Mouse (Mus musculus): ENCODE results near the gene Bola3. TPM values are rescaled to one million over a fixed set of nuclear protein-coding genes. Genes with fewer than 3 reads are reported as not detected.
A peak's percentile ranks its signal among the peaks of the same experiment; 100 is the strongest.

Bola3 gene
- polyA plus RNA-seq, 1 experiment = 13.6 TPM

- Histone ChIP-seq H3K27ac (ENCODE audit: control insufficient read depth, insufficient read depth, low read length) (no peak overlapping the region), H3K4me3 (ENCODE audit: control insufficient read depth, insufficient read depth, low read length) (no peak overlapping the region), H3K27me3 (ENCODE audit: control insufficient read depth, insufficient read depth, low read length) (no peaks in the 10 kb centered on the region), H3K4me1 (replicated peaks; ENCODE audit: control insufficient read depth, insufficient read depth, low read length) (peaks cover 12% of the 10 kb centered on the region), H3K36me3 (ENCODE audit: control insufficient read depth, insufficient read depth, low read length) (peaks cover 9% of the 10 kb centered on the region; the same call in 1 of the 2 replicates)
- 50% methylated on average over 7 of the region's 7 CpGs for WGBS
- TF ChIP-seq CTCF (IDR thresholded peaks at IDR 0.05; ENCODE audit: borderline replicate concordance, control insufficient read depth, extremely low read depth, insufficient read depth, low read length, poor library complexity) (no peak), POLR2A (IDR thresholded peaks at IDR 0.05; ENCODE audit: control insufficient read depth, extremely low read depth, insufficient read depth, low read length, poor library complexity) (no peak)
- no peak for DNase-seq
These were observed 36.9 kb upstream of the Bola3 start for GRCm38 (mm10) chr6:83312021-83312420.

- H3K36me3 ChIP-seq (ENCODE audit: control insufficient read depth, insufficient read depth, low read length) = peaks cover 9% of the 10 kb centered on the region; the same call in 1 of the 2 replicates
- H3K27ac ChIP-seq (ENCODE audit: control insufficient read depth, insufficient read depth, low read length) = no peak overlapping the region
- 26% methylated on average over 8 of the region's 8 CpGs for WGBS
- H3K27me3 ChIP-seq (ENCODE audit: control insufficient read depth, insufficient read depth, low read length) = no peaks in the 10 kb centered on the region
- no peak for TF ChIP-seq CTCF (IDR thresholded peaks at IDR 0.05; ENCODE audit: borderline replicate concordance, control insufficient read depth, extremely low read depth, insufficient read depth, low read length, poor library complexity)
- TF ChIP-seq POLR2A (IDR thresholded peaks at IDR 0.05; ENCODE audit: control insufficient read depth, extremely low read depth, insufficient read depth, low read length, poor library complexity) = no peak
- H3K4me1 ChIP-seq (replicated peaks; ENCODE audit: control insufficient read depth, insufficient read depth, low read length) = peaks cover 12% of the 10 kb centered on the region
- no peak overlapping the region for H3K4me3 ChIP-seq (ENCODE audit: control insufficient read depth, insufficient read depth, low read length)
- DNase-seq = no peak
These were observed 36.4 kb upstream of the Bola3 start for GRCm38 (mm10) chr6:83312514-83312913.

- no peak for TF ChIP-seq POLR2A (IDR thresholded peaks at IDR 0.05; ENCODE audit: control insufficient read depth, extremely low read depth, insufficient read depth, low read length, poor library complexity)
- no peak for TF ChIP-seq CTCF (IDR thresholded peaks at IDR 0.05; ENCODE audit: borderline replicate concordance, control insufficient read depth, extremely low read depth, insufficient read depth, low read length, poor library complexity)
These were observed 33.7 kb upstream of the Bola3 start for GRCm38 (mm10) chr6:83315293-83315692.

GRCm38 (mm10) chr6:83316022-83316421 is 32.9 kb upstream of the Bola3 start:
- no peaks in the 10 kb centered on the region for H3K36me3 ChIP-seq (ENCODE audit: control insufficient read depth, insufficient read depth, low read length)
- H3K4me3 ChIP-seq (ENCODE audit: control insufficient read depth, insufficient read depth, low read length) = no peak overlapping the region
- H3K27ac ChIP-seq (ENCODE audit: control insufficient read depth, insufficient read depth, low read length) = no peak overlapping the region
- TF ChIP-seq CTCF (IDR thresholded peaks at IDR 0.05; ENCODE audit: borderline replicate concordance, control insufficient read depth, extremely low read depth, insufficient read depth, low read length, poor library complexity) (no peak), POLR2A (IDR thresholded peaks at IDR 0.05; ENCODE audit: control insufficient read depth, extremely low read depth, insufficient read depth, low read length, poor library complexity) (no peak)
- 33% methylated on average over 10 of the region's 10 CpGs for WGBS
- DNase-seq = no peak
- H3K27me3 ChIP-seq (ENCODE audit: control insufficient read depth, insufficient read depth, low read length) = no peaks in the 10 kb centered on the region
- H3K4me1 ChIP-seq (replicated peaks; ENCODE audit: control insufficient read depth, insufficient read depth, low read length) = peaks cover 12% of the 10 kb centered on the region

More at GRCm38 (mm10) chr6:83315293-83315692, 33.7 kb upstream of the Bola3 start:
- H3K36me3 ChIP-seq (ENCODE audit: control insufficient read depth, insufficient read depth, low read length) = peaks cover 3% of the 10 kb centered on the region; the same call in 1 of the 2 replicates
- no peaks in the 10 kb centered on the region for H3K27me3 ChIP-seq (ENCODE audit: control insufficient read depth, insufficient read depth, low read length)
- DNase-seq = no peak
- H3K4me1 ChIP-seq (replicated peaks; ENCODE audit: control insufficient read depth, insufficient read depth, low read length) = peaks cover 12% of the 10 kb centered on the region
- no peak overlapping the region for H3K4me3 ChIP-seq (ENCODE audit: control insufficient read depth, insufficient read depth, low read length)
- no peak overlapping the region for H3K27ac ChIP-seq (ENCODE audit: control insufficient read depth, insufficient read depth, low read length)

- TF ChIP-seq CTCF (IDR thresholded peaks at IDR 0.05; ENCODE audit: borderline replicate concordance, control insufficient read depth, extremely low read depth, insufficient read depth, low read length, poor library complexity) (peak; percentile 91; the same call in 1 of the 2 replicates), POLR2A (IDR thresholded peaks at IDR 0.05; ENCODE audit: control insufficient read depth, extremely low read depth, insufficient read depth, low read length, poor library complexity) (peak; percentile 48)
- H3K27me3 ChIP-seq (ENCODE audit: control insufficient read depth, insufficient read depth, low read length) = no peaks in the 10 kb centered on the region
- H3K4me1 ChIP-seq (replicated peaks; ENCODE audit: control insufficient read depth, insufficient read depth, low read length) = peaks cover 10% of the 10 kb centered on the region
- peak; percentile 95 for DNase-seq
- no peaks in the 10 kb centered on the region for H3K36me3 ChIP-seq (ENCODE audit: control insufficient read depth, insufficient read depth, low read length)
- under 1% methylated on average over 52 of the region's 52 CpGs for WGBS
- peak overlapping the region; percentile 100 for H3K4me3 ChIP-seq (ENCODE audit: control insufficient read depth, insufficient read depth, low read length)
- H3K27ac ChIP-seq (ENCODE audit: control insufficient read depth, insufficient read depth, low read length) = no peak overlapping the region
These were observed 31.7 kb upstream of the Bola3 start for GRCm38 (mm10) chr6:83317108-83317741.

GRCm38 (mm10) chr6:83321927-83322326 is 27.0 kb upstream of the Bola3 start:
- TF ChIP-seq POLR2A (IDR thresholded peaks at IDR 0.05; ENCODE audit: control insufficient read depth, extremely low read depth, insufficient read depth, low read length, poor library complexity) = no peak
- no peak for TF ChIP-seq CTCF (IDR thresholded peaks at IDR 0.05; ENCODE audit: borderline replicate concordance, control insufficient read depth, extremely low read depth, insufficient read depth, low read length, poor library complexity)
- H3K27ac ChIP-seq (ENCODE audit: control insufficient read depth, insufficient read depth, low read length) = no peak overlapping the region
- H3K4me1 ChIP-seq (replicated peaks; ENCODE audit: control insufficient read depth, insufficient read depth, low read length) = peaks cover 5% of the 10 kb centered on the region
- no peaks in the 10 kb centered on the region for H3K27me3 ChIP-seq (ENCODE audit: control insufficient read depth, insufficient read depth, low read length)
- no peak overlapping the region for H3K4me3 ChIP-seq (ENCODE audit: control insufficient read depth, insufficient read depth, low read length)
- no peak for DNase-seq
- WGBS = 18% methylated on average over 1 of the region's 1 CpGs
- H3K36me3 ChIP-seq (ENCODE audit: control insufficient read depth, insufficient read depth, low read length) = no peaks in the 10 kb centered on the region

Measured in thymus, adult 2 months (tissue).